Mouse (Mus musculus) skeletal muscle tissue, adult 2 months (tissue): Measurements from ENCODE around the gene Kdelc1.

Experiments
- DNase-seq: peaks from one replicate; pipeline ENCODE4 v3.0.0-alpha.2; 2012; ENCODE audit warnings: low read depth, low spot score

Kdelc1 gene

GRCm38 (mm10) chr1:44118239-44119054 is at the start of gene Kdelc1, which contains the start of gene Bivm:
Gene Kdelc1, minus strand, starts transcription at chr1:44118808.
Gene Bivm, plus strand, starts transcription at chr1:44118957.
- peak; percentile 93 for DNase-seq

- no peak for DNase-seq
Observed at GRCm38 (mm10) chr1:44167859-44168383, 49.3 kb upstream of the Kdelc1 start.

GRCm38 (mm10) chr1:44162389-44162788 is 43.8 kb upstream of the Kdelc1 start:
- no peak for DNase-seq

- DNase-seq, result no peak
Observed at GRCm38 (mm10) chr1:44161818-44162217, 43.2 kb upstream of the Kdelc1 start.

- DNase-seq, result no peak
Observed at GRCm38 (mm10) chr1:44158317-44158716, 39.7 kb upstream of the Kdelc1 start.

- DNase-seq, result no peak
Observed at GRCm38 (mm10) chr1:44155287-44155686, 36.7 kb upstream of the Kdelc1 start.

- no peak for DNase-seq
Observed at GRCm38 (mm10) chr1:44148706-44149105, 30.1 kb upstream of the Kdelc1 start.

GRCm38 (mm10) chr1:44147563-44148381 is 29.2 kb upstream of the Kdelc1 start, which contains the start of gene Ercc5:
Gene Ercc5, plus strand, starts transcription at chr1:44147744.
- peak; percentile 83 for DNase-seq

- no peak for DNase-seq
Observed at GRCm38 (mm10) chr1:44142747-44143146, 24.1 kb upstream of the Kdelc1 start.

GRCm38 (mm10) chr1:44140232-44140631 is 21.6 kb upstream of the Kdelc1 start:
- no peak for DNase-seq

GRCm38 (mm10) chr1:44129929-44130581 is 11.4 kb upstream of the Kdelc1 start:
- DNase-seq, result no peak

- DNase-seq, result no peak
Observed at GRCm38 (mm10) chr1:44125590-44125989, 7.0 kb upstream of the Kdelc1 start.

GRCm38 (mm10) chr1:44122256-44122655 is 3.6 kb upstream of the Kdelc1 start:
- no peak for DNase-seq

- no peak for DNase-seq
Observed at GRCm38 (mm10) chr1:44120074-44120406, 1.4 kb upstream of the Kdelc1 start.

GRCm38 (mm10) chr1:44119201-44120073 is 829 bp upstream of the Kdelc1 start:
- DNase-seq, result peak; percentile 62

GRCm38 (mm10) chr1:44117571-44117970 is 1.0 kb downstream of the Kdelc1 start:
- no peak for DNase-seq

- no peak for DNase-seq
Observed at GRCm38 (mm10) chr1:44102939-44103338, 15.7 kb downstream of the Kdelc1 start.

GRCm38 (mm10) chr1:44102259-44102717 is 16.3 kb downstream of the Kdelc1 start, which contains the start of gene Tex30:
Gene Tex30, minus strand, starts transcription at chr1:44102441.
- DNase-seq, result peak; percentile 84

- DNase-seq, result no peak
Observed at GRCm38 (mm10) chr1:44101448-44102225, 17.0 kb downstream of the Kdelc1 start.

- DNase-seq, result peak; percentile 35
Observed at GRCm38 (mm10) chr1:44064625-44065024, 54.0 kb downstream of the Kdelc1 start.
